Mouse (Mus musculus): ENCODE results near the gene Sertad1.

- TF ChIP-seq EP300 (IDR thresholded peaks at IDR 0.05; ENCODE audit: insufficient read depth, low read depth, low read length) (peak; percentile 52; the same call in 1 of the 2 replicates), POLR2A (IDR thresholded peaks at IDR 0.05; ENCODE audit: insufficient read depth, low read depth, low read length) (no peak), CTCF (IDR thresholded peaks at IDR 0.05) (peak; percentile 87)
Observed at GRCm38 (mm10) chr7:27508648-27509005, 21.9 kb downstream of the Sertad1 start.
